Mouse (Mus musculus): ENCODE results near the gene Aen.
A peak's percentile ranks its signal among the peaks of the same experiment; 100 is the strongest.

Gene Aen

DNA sequence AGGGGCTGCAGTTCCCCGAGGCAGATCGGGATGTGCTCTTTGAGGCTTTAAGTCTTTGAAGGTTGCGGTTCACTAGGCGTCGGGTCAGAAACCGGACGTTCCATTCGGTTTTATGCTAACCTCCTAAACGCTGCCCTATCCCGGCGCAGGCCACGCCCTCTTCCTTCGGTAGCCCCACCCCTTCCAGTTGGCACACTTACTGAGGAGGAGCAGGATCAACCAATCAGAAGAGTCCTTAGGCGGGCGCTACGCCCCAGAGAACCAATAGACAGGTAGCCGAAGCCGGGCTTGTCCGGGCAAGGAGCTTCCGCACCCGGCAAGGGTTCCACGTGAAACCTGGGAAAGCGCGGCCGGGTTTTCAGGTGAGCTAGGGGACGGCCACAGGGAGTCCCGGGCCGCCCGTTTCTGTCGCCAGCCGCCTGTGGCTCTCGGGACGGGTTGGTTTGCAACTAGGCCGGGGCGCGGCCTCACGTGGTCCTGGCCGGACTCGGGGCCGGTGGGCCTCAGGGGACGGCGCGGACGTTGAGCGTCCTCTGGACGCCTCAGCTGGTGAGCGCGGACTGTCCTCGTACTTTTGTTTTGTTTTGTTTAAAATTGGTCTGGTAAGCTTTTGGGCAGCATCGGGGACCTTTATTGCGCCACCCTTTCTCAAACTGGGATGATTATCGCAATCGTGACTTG is at the start of gene Aen:
Aen (plus strand) TSS at position 202 of the 681 bp plus-strand sequence.
- DNase-seq (ENCODE audit: low read depth, low spot score), result peak; percentile 100

DNA sequence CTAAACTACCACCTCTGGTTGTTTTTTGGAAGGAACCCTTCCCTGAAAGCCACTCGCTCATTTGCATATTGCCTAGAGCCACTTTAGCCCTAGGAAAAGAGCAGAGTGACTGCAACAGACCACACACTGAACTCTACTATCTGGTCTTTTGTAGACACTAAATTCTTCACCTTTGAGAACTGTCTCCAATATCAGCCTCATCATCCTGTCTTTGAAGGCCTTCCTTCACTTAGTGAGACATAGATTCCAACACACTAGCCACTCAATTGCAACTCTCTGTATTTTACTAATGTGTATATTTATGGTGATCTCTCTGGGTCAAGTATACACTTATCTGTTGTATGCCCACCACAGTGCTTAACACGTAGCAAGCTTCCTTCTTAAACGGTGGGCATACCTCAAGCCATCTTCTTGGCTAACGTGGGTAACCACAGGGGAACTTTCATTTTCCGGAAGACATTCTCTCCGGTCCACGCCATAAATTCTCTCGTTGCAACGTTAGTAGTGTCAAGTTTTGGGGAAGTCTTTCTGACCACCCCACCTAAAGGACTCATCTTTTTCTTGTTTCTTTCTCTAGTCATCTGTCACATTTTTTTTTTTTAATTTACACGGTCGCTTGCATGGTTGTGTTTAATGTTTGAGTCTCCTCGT is 49.5 kb upstream of the Aen start:
- DNase-seq (ENCODE audit: low read depth, low spot score), result peak; percentile 21

- peak; percentile 93 for DNase-seq (ENCODE audit: low read depth, low spot score)
Observed at GRCm38 (mm10) chr7:78846737-78847434, 48.8 kb upstream of the Aen start, which contains the start of gene Det1. Det1 (minus strand) TSS chr7:78847263.

DNA sequence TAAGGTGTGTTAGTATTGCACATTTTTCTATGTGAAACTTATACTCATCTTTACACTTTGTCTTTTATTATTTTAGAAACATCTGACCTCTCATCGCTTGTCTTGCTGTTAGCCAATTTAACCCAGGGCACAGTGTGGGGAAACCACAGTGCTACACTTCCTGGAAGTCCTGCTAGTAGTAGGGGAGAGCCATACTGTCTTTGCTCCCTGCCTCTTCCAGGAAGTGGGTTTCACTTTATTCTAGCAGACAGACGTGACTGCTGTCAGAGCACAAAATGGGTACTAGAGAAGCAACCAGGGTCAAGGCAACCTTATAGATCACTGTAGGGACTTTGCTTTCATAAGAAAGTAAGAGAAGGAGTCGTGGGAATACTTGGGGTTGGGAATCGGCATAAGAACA is 41.6 kb upstream of the Aen start:
- no peak for DNase-seq (ENCODE audit: low read depth, low spot score)

DNA sequence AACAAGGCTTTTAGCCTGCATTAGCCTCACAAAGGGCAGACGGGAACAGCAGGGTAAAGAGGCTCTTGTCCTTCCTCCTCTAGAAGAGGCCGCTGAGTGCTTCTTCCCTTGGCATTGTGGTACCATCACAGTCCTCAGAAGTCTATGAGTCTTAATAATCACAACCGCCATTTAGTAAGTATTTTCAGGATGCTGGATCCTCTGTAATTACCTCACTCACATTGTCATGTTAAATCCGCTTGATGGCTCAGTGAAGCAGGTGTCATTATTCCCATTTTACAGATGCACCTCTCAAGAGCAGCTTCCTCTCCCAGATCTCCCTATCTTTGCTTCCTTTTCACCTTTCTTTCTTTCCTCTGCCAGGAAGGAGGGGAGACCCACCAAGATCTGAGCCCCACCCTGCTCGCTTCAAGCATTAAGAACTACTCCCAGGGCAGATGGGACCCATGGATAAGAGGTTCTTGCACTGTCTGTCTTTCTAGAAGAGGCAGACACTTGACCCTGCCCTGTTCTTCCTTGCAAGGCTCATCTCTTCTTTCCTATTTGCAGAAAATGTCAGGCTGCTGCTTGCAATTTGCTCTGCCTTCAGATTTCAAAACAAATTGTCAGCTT is 40.5 kb upstream of the Aen start:
- peak; percentile 47 for DNase-seq (ENCODE audit: low read depth, low spot score)

DNA sequence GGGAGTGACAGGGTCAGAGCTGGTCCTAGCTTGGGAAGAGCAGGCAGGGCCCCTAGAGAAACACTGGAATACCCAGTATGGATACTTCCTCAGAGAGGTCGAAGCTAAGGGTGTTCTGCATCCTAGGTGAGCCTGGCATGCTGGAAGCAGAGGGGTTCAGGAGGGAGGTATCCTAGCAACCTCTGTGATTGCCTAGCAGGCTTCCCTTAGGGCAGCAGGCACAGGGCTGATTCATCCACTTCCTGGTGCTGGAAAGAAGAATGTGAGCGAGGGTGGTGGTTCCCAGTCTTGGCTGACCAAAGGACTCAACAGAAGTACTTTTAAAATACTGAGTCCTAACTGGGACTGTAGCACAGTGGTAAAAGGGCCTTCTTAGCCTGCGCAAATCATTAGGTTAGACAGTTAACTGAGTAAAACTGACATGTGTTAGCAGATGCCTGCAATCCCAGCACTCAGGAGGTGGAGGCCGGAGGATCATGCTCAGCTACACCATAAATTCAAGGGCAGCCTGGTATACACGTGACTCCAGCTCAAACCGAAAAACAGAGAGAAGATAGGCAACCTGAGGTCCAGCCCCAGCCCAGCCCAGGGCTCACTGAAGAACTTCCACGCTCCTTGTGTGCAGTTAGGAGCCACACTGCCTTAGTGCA is 31.7 kb upstream of the Aen start:
- no peak for DNase-seq (ENCODE audit: low read depth, low spot score)

- DNase-seq (ENCODE audit: low read depth, low spot score), result no peak
Observed at GRCm38 (mm10) chr7:78864446-78864802, 31.2 kb upstream of the Aen start.

- DNase-seq (ENCODE audit: low read depth, low spot score), result no peak
Observed at GRCm38 (mm10) chr7:78865212-78865949, 30.3 kb upstream of the Aen start.

- DNase-seq (ENCODE audit: low read depth, low spot score), result no peak
Observed at GRCm38 (mm10) chr7:78868731-78869130, 26.9 kb upstream of the Aen start.

GRCm38 (mm10) chr7:78872366-78872765 is 23.3 kb upstream of the Aen start:
- no peak for DNase-seq (ENCODE audit: low read depth, low spot score)

GRCm38 (mm10) chr7:78872831-78873230 is 22.8 kb upstream of the Aen start:
- no peak for DNase-seq (ENCODE audit: low read depth, low spot score)

DNA sequence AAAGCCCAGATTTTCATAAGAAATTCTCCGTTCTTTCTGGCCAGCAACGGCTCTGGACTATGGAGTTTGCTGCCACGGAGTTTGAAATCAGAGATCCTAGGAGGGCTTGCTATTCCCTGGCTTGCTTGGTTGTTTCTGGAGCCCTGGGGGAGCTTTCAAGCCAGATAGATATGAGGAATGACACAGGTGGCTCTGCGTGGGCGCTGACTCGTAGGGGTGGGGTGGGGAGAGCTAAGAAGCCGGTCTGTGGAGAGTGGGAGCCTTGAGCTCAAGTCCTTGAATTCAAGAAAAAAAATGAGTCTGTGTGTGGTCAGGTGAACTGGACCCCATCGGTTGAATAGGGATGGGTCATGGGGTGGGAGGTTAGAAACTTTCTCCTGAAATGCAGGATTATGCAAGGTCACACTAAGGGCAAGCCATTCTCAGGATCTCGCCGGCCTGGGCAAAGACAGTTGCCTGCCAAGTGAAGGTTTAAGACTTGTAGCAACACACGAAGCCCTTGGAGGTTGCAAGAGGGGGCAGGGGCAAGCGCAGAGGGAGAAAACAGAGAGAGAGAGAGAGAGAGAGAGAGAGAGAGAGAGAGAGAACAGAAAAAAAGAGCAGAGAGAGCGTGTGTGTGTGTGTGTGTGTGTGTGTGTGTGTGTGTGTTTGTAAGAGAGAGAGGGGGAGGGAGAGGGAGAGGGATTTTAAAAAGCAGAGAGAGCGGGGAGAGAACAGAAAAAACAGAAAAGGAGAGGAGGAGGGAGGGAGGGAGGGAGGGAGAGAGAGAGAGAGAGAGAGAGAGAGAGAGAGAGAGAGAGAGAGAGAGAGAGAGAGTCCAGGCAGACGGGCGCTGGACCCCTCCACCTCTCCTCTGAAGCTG is 13.8 kb upstream of the Aen start:
- DNase-seq (ENCODE audit: low read depth, low spot score), result no peak

- DNase-seq (ENCODE audit: low read depth, low spot score), result no peak
Observed at GRCm38 (mm10) chr7:78882469-78882837, 13.2 kb upstream of the Aen start.

DNA sequence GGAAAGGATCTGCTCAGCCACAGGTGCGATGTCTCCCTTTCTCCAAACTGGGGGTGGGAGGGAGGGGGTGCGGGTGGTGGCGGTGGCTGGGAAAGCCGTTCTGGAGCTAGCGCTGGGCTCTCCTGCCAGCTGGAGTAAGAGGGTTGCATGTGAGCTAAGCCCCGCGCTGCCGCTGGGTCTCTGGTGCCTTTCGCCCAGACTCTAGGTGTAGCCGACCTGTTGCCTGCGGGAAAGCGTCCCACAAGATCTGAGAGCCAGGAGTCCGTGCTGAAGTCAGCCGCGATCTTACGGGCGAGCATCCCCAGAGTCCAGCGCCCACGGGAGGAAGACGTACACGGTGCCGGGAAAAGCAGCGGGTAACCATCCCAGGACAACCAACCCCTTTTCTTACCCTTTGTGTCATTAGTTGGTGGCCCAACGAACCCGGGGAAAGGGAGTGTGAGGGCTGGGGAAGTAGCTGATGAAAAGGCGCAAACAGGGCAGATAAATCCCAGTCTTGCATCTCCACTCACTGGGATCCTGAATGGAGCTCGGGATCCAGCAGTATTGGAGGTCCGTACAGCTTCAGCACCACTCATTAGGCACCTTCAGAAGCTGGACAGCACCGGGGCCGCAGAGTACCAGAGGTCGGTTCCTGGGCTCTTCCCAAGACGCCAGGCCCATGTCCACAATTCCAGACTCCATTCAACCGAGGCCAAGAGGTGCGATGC is 12.5 kb upstream of the Aen start:
- peak; percentile 64 for DNase-seq (ENCODE audit: low read depth, low spot score)

- DNase-seq (ENCODE audit: low read depth, low spot score), result no peak
Observed at GRCm38 (mm10) chr7:78883726-78884060, 12.0 kb upstream of the Aen start.

GRCm38 (mm10) chr7:78884139-78884538 is 11.5 kb upstream of the Aen start:
- DNase-seq (ENCODE audit: low read depth, low spot score), result peak; percentile 81

- peak; percentile 70 for DNase-seq (ENCODE audit: low read depth, low spot score)
Observed at GRCm38 (mm10) chr7:78885404-78885803, 10.2 kb upstream of the Aen start.

DNA sequence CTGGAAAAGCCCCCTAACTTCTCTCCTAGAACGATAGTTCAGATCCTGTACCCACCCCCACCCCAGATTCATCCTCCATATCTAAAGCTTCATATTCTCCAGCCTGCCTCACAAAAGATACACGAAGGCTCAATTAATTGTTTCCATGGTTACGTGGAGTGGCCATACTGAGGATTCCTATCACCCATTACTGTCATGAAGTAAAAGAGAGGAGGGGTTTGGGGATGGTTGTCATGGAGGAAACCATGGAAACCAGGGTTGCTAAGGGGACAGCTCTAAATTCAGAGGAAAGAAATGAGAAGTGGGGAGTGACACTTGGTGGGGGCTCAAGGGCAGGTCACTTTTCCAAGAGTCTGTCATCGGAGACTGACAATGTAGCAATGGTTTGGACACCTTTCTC is 9.2 kb upstream of the Aen start:
- DNase-seq (ENCODE audit: low read depth, low spot score), result peak; percentile 66

GRCm38 (mm10) chr7:78887431-78887842 is 8.2 kb upstream of the Aen start:
- no peak for DNase-seq (ENCODE audit: low read depth, low spot score)

DNA sequence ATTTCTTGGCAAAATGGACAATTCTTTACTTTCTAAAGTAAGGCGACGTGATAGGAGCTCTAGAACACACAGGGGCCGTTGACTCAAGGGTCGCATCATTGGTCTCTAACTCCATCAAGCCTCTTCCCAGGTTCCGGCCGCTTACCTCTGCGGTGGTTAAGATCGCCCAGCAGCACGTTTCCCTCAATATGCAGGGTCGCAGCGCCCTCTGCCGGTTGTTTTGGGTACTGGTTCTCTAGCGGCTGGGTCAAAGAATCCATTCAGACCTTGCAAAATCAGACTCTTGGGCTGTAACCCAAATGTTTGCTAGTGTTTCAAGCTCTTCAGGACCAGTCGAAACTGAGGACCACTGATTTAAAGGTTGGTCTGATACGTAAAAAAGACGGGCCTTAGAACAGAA is 5.0 kb upstream of the Aen start:
- DNase-seq (ENCODE audit: low read depth, low spot score), result peak; percentile 82
